Mouse (Mus musculus) liver, embryonic 14.5 days (tissue): ENCODE data around the gene Ecd.

Experiments
- CTCF ChIP-seq: IDR thresholded peaks from 2 replicates; pipeline ENCODE4 v1.5.1; 2016; ENCODE audit warnings: antibody characterized with exemption, low read depth, control low read depth
- EP300 ChIP-seq: IDR thresholded peaks from 2 replicates; pipeline ENCODE4 v1.6.1; 2016; ENCODE audit warnings: antibody characterized with exemption, low read depth

GRCm38 (mm10) chr14:20331316-20331715 is 16.6 kb downstream of the Ecd start:
- TF ChIP-seq CTCF (no peak), EP300 (no peak)
